Mouse (Mus musculus) retina, postnatal 7 days (tissue): ENCODE measurements at regions not wholly inside any gene's neighbourhood (a gene's known extent, or its start where the extent isn't known, plus 50 kb on each side); places are given as distances from the start of the nearest gene placed in this dataset.

Source experiments
- DNase-seq: peaks from one replicate; pipeline ENCODE4 v3.0.0-alpha.2; 2012; ENCODE audit warnings: low read depth, low spot score

GRCm38 (mm10) chr3:131698070-131698750 lies 133.6 kb downstream of the Papss1 start:
- no peak for DNase-seq

GRCm38 (mm10) chr3:131703134-131703533 lies 138.6 kb downstream of the Papss1 start:
- DNase-seq: no peak

- DNase-seq: no peak
These were observed 149.0 kb downstream of the Papss1 start for GRCm38 (mm10) chr3:131713532-131713931.

GRCm38 (mm10) chr3:131718761-131719160 lies 154.2 kb downstream of the Papss1 start:
- DNase-seq: no peak

- DNase-seq: no peak
These were observed 164.1 kb downstream of the Papss1 start for GRCm38 (mm10) chr3:131728618-131729017.

GRCm38 (mm10) chr3:131734226-131734625 lies 169.7 kb downstream of the Papss1 start:
- no peak for DNase-seq

GRCm38 (mm10) chr3:131737461-131737860 lies 172.9 kb downstream of the Papss1 start:
- DNase-seq: no peak

- DNase-seq: no peak
These were observed 173.5 kb downstream of the Papss1 start for GRCm38 (mm10) chr3:131737953-131738598.

GRCm38 (mm10) chr3:131755537-131755936 lies 191.0 kb downstream of the Papss1 start:
- no peak for DNase-seq

GRCm38 (mm10) chr3:131756126-131756525 lies 191.6 kb downstream of the Papss1 start:
- no peak for DNase-seq

- no peak for DNase-seq
These were observed 205.4 kb downstream of the Papss1 start for GRCm38 (mm10) chr3:131769976-131770375.

- DNase-seq: no peak
These were observed 205.9 kb downstream of the Papss1 start for GRCm38 (mm10) chr3:131770486-131770885.

- DNase-seq: no peak
These were observed 207.4 kb downstream of the Papss1 start for GRCm38 (mm10) chr3:131771863-131772546.

- no peak for DNase-seq
These were observed 208.0 kb downstream of the Papss1 start for GRCm38 (mm10) chr3:131772593-131772992.

GRCm38 (mm10) chr3:131775431-131775830 lies 210.9 kb downstream of the Papss1 start:
- DNase-seq: no peak

- no peak for DNase-seq
These were observed 212.1 kb downstream of the Papss1 start for GRCm38 (mm10) chr3:131776650-131777049.

GRCm38 (mm10) chr3:131779803-131780202 lies 215.2 kb downstream of the Papss1 start:
- DNase-seq: no peak

- DNase-seq: no peak
These were observed 221.0 kb downstream of the Papss1 start for GRCm38 (mm10) chr3:131785524-131785923.

- no peak for DNase-seq
These were observed 223.8 kb downstream of the Papss1 start for GRCm38 (mm10) chr3:131788321-131788720.

- no peak for DNase-seq
These were observed 224.6 kb downstream of the Papss1 start for GRCm38 (mm10) chr3:131789177-131789576.

- DNase-seq: no peak
These were observed 229.5 kb downstream of the Papss1 start for GRCm38 (mm10) chr3:131794056-131794455.

- DNase-seq: no peak
These were observed 230.8 kb downstream of the Papss1 start for GRCm38 (mm10) chr3:131795108-131796005.
